Comparison of ENCODE assay signal across 9 mouse cellular contexts in the genomic region with DNA sequence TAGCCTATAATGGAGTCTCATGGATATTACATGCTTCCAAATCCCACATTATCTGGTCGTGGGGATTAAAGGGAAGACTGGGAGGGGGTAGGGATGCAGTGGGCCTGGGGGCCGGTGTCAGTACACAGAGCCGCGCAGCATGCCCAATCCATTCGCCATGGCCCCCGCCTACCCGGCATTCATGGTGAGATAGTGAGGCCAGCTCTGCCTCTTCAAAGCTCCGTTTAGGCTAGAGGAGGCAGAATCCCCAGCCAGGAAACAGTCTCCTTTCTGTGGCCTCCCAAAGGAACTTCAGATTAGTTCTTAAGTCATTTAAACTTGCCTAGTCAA. TPM values are rescaled to one million over a fixed set of nuclear protein-coding genes. Genes with fewer than 3 reads are reported as not detected.
DNase-seq lines count a peak whose midpoint lies in the region; ATAC-seq and TF ChIP-seq lines count a peak whose summit lies in the region.
"Had no signal": no experiment of that assay in that cellular context is flagged by ENCODE, and none has a peak within 500 bp of the region (broad histone marks: within the 10 kb centered on the region; RNA-seq: fewer than 3 reads in every experiment).

No protein-coding gene starts in this region.

- DNase-seq in kidney, postnatal 0 days (ENCODE audit: low spot score): no peak
- DNase-seq in kidney, postnatal 4 days: no peak
- no peak for DNase-seq in cerebellum, postnatal 14 days
- no peak for DNase-seq in thymus, postnatal 0 days (ENCODE audit: low spot score)
- DNase-seq: lung, postnatal 14 days had no signal

- H3K9ac ChIP-seq in kidney, postnatal 0 days (ENCODE audit: low read depth, low read length): no peak overlapping the region
- H3K9ac ChIP-seq in embryonic facial prominence, embryonic 12.5 days: peak overlapping the region; percentile 11; the same call in 1 of the 2 replicates
- peak overlapping the region; percentile 10; the same call in 1 of the 2 replicates for H3K9ac ChIP-seq in hindbrain, embryonic 16.5 days (ENCODE audit: low read depth, low read length)
- H3K9ac ChIP-seq in neural tube, embryonic 14.5 days (replicated peaks; ENCODE audit: low read depth, low read length): no peak overlapping the region

- H3K4me2 ChIP-seq in kidney, postnatal 0 days (ENCODE audit: low read length): no peak overlapping the region
- H3K4me2 ChIP-seq in embryonic facial prominence, embryonic 12.5 days (replicated peaks): no peak overlapping the region
- H3K4me2 ChIP-seq in hindbrain, embryonic 16.5 days (ENCODE audit: low read length): no peak overlapping the region
- H3K4me2 ChIP-seq in neural tube, embryonic 14.5 days (ENCODE audit: low read depth, low read length): no peak overlapping the region

- no peak for TF ChIP-seq CTCF in kidney, postnatal 0 days (IDR thresholded peaks at IDR 0.05; ENCODE audit: low read depth)

- no peaks in the 10 kb centered on the region for H3K36me3 ChIP-seq in kidney, postnatal 0 days (ENCODE audit: insufficient read depth, low read length)
- H3K36me3 ChIP-seq in embryonic facial prominence, embryonic 12.5 days: no peaks in the 10 kb centered on the region
- H3K36me3 ChIP-seq in hindbrain, embryonic 16.5 days (ENCODE audit: control insufficient read depth, insufficient read depth, low read length): no peaks in the 10 kb centered on the region
- no peaks in the 10 kb centered on the region for H3K36me3 ChIP-seq in neural tube, embryonic 14.5 days (ENCODE audit: control insufficient read depth, insufficient read depth, low read length)

- 0 out of 2 replicates have a peak overlapping the region, but pooled peaks have one; percentile 19 for H3K27ac ChIP-seq in kidney, postnatal 0 days
- no peak overlapping the region for H3K27ac ChIP-seq in embryonic facial prominence, embryonic 12.5 days
- peak overlapping the region; percentile 31 for H3K27ac ChIP-seq in hindbrain, embryonic 16.5 days (ENCODE audit: low read depth, low read length)
- H3K27ac ChIP-seq in neural tube, embryonic 14.5 days (ENCODE audit: low read depth, low read length): peak overlapping the region; percentile 44; the same call in 1 of the 2 replicates

- no peaks in the 10 kb centered on the region for H3K9me3 ChIP-seq in kidney, postnatal 0 days (replicated peaks; ENCODE audit: low read length)
- H3K9me3 ChIP-seq in embryonic facial prominence, embryonic 12.5 days: no peaks in the 10 kb centered on the region
- H3K9me3 ChIP-seq in hindbrain, embryonic 16.5 days (ENCODE audit: control insufficient read depth, low read length): no peaks in the 10 kb centered on the region
- H3K9me3 ChIP-seq in neural tube, embryonic 14.5 days (ENCODE audit: control insufficient read depth, low read length): no peaks in the 10 kb centered on the region

- WGBS in kidney, postnatal 0 days: 45% methylated on average over 8 of the region's 8 CpGs
- 24% methylated on average over 8 of the region's 8 CpGs for WGBS in embryonic facial prominence, embryonic 12.5 days
- WGBS in hindbrain, embryonic 16.5 days: 26% methylated on average over 8 of the region's 8 CpGs
- WGBS in neural tube, embryonic 14.5 days: 30% methylated on average over 8 of the region's 8 CpGs

- H3K4me3 ChIP-seq in kidney, postnatal 0 days (replicated peaks; ENCODE audit: low read depth, low read length): no peak overlapping the region
- H3K4me3 ChIP-seq in embryonic facial prominence, embryonic 12.5 days: no peak overlapping the region
- no peak overlapping the region for H3K4me3 ChIP-seq in hindbrain, embryonic 16.5 days (ENCODE audit: low read length)
- H3K4me3 ChIP-seq in neural tube, embryonic 14.5 days (ENCODE audit: low read depth, low read length): no peak overlapping the region

- H3K4me1 ChIP-seq in kidney, postnatal 0 days (replicated peaks; ENCODE audit: insufficient read depth, low read length): no peaks in the 10 kb centered on the region
- peaks cover 38% of the 10 kb centered on the region for H3K4me1 ChIP-seq in embryonic facial prominence, embryonic 12.5 days
- H3K4me1 ChIP-seq in hindbrain, embryonic 16.5 days (ENCODE audit: control insufficient read depth, insufficient read depth, low read depth, low read length): peaks cover 36% of the 10 kb centered on the region
- H3K4me1 ChIP-seq in neural tube, embryonic 14.5 days (ENCODE audit: control insufficient read depth, insufficient read depth, low read length): peaks cover 35% of the 10 kb centered on the region

- H3K27me3 ChIP-seq in kidney, postnatal 0 days (ENCODE audit: insufficient read depth, low read length): no peaks in the 10 kb centered on the region
- H3K27me3 ChIP-seq in embryonic facial prominence, embryonic 12.5 days: peaks cover 7% of the 10 kb centered on the region; the same call in 1 of the 2 replicates
- no peaks in the 10 kb centered on the region for H3K27me3 ChIP-seq in hindbrain, embryonic 16.5 days (replicated peaks; ENCODE audit: control insufficient read depth, insufficient read depth, low read length)
- no peaks in the 10 kb centered on the region; the same call in 1 of the 2 replicates for H3K27me3 ChIP-seq in neural tube, embryonic 14.5 days (ENCODE audit: control insufficient read depth, insufficient read depth, low read length)

- no peak for ATAC-seq in kidney, postnatal 0 days (replicated peaks; ENCODE audit: low FRiP score, low read depth)
- peak; percentile 16; the same call in 1 of the 2 replicates for ATAC-seq in embryonic facial prominence, embryonic 12.5 days (ENCODE audit: insufficient number of reproducible peaks, insufficient read depth, low FRiP score, low TSS enrichment)
- 0 out of 2 replicates have a peak, but pooled peaks have one; percentile 41 for ATAC-seq in hindbrain, embryonic 16.5 days
- ATAC-seq in neural tube, embryonic 14.5 days (ENCODE audit: low read depth): no peak; the same call in 1 of the 2 replicates

RNA-seq across cellular contexts. Expression of gene Pipox, which starts 8.7 kb away (rescaled TPM):
- 20.9 and 24.3 TPM in 2 replicates for polyA plus RNA-seq in kidney, postnatal 0 days (2015; fragmentation: Nextera tagmentation; extraction: Ambion mirVana)
- polyA plus RNA-seq in embryonic facial prominence, embryonic 12.5 days (2016; fragmentation: Nextera tagmentation; extraction: Ambion mirVana): 1.7 and 3.2 TPM in 2 replicates
- polyA plus RNA-seq in hindbrain, embryonic 16.5 days (2015; fragmentation: Nextera tagmentation; extraction: Ambion mirVana): 5.9 and 7.7 TPM in 2 replicates
- 4.6 and 6.7 TPM in 2 replicates for polyA plus RNA-seq in neural tube, embryonic 14.5 days (2014; fragmentation: Nextera tagmentation; extraction: Ambion mirVana)
- 2.8 TPM in 2 replicates for polyA plus RNA-seq in thymus, postnatal 0 days (2015; fragmentation: Nextera tagmentation; extraction: Ambion mirVana)

RNA-seq across cellular contexts. Expression of gene Sez6, which starts 45.4 kb away (rescaled TPM):
- 0.17 TPM in 1 of 2 replicates, not detected in the other for polyA plus RNA-seq in kidney, postnatal 0 days (2015; fragmentation: Nextera tagmentation; extraction: Ambion mirVana)
- 2.0 and 2.4 TPM in 2 replicates for polyA plus RNA-seq in embryonic facial prominence, embryonic 12.5 days (2016; fragmentation: Nextera tagmentation; extraction: Ambion mirVana)
- polyA plus RNA-seq in hindbrain, embryonic 16.5 days (2015; fragmentation: Nextera tagmentation; extraction: Ambion mirVana): 132 and 156 TPM in 2 replicates
- polyA plus RNA-seq in neural tube, embryonic 14.5 days (2014; fragmentation: Nextera tagmentation; extraction: Ambion mirVana): 121 and 145 TPM in 2 replicates
- polyA plus RNA-seq in thymus, postnatal 0 days (2015; fragmentation: Nextera tagmentation; extraction: Ambion mirVana): 0.26 TPM in 2 replicates
- polyA plus RNA-seq: spleen, adult 2 months had no signal

Comparison
In these comparisons a context has a peak if more than half of its experiments do, and no peak if none do; other contexts are left out.
1. ATAC-seq: peak in embryonic facial prominence, embryonic 12.5 days (single experiment) and hindbrain, embryonic 16.5 days (single experiment); none in kidney, postnatal 0 days (single experiment) and neural tube, embryonic 14.5 days (single experiment).
2. H3K9ac ChIP-seq: peak in embryonic facial prominence, embryonic 12.5 days (single experiment) and hindbrain, embryonic 16.5 days (single experiment); none in kidney, postnatal 0 days (single experiment) and neural tube, embryonic 14.5 days (single experiment).
3. RNA of gene Sez6, which starts 45.4 kb away (polyA plus RNA-seq): 121 to 145 TPM in neural tube, embryonic 14.5 days and 132 to 156 TPM in hindbrain, embryonic 16.5 days; 2.0 to 2.4 TPM in embryonic facial prominence, embryonic 12.5 days, 0.26 TPM in thymus, postnatal 0 days and 0.17 TPM in kidney, postnatal 0 days; every median in the first group is over 10 times any median in the second.